Mouse (Mus musculus) heart, postnatal 0 days (tissue): Measurements from ENCODE around the gene Tmem204.

Source experiments
- CTCF ChIP-seq: IDR thresholded peaks from 2 replicates; pipeline ENCODE4 v1.5.1; 2016; ENCODE audit warnings: antibody characterized with exemption, control low read depth, low read depth
- EP300 ChIP-seq: IDR thresholded peaks from 2 replicates; pipeline ENCODE4 v1.6.1; 2016; ENCODE audit warnings: antibody characterized with exemption, low read depth

DNA sequence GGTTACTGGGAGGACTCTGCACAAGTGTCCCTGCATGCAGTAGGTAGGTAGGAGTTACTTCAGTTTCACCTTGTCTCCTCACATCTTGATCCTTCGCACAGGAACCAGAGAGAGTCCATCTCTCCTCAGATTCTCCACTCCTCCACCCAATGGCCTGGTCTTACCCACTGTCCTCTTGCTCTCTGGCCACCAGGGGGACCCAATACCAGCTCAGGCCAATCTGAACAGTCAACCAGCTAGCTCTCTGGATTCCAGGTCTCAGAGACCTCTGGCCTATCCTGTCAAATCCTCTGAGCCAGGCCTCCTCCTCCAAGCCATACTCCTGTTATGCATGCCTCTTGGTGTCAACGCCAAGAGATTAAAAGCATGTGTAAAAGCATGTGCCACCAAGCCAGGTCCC is 26.2 kb upstream of the Tmem204 start:
- no peak for TF ChIP-seq EP300
- TF ChIP-seq CTCF = peak; percentile 72
